Mouse (Mus musculus) liver, postnatal 0 days (tissue): ENCODE measurements around the gene Zfyve28. TPM values are rescaled to one million over a fixed set of nuclear protein-coding genes. Genes with fewer than 3 reads are reported as not detected.

ENCODE experiments used
- ATAC-seq: fragments of 200-750 bp; cut with Nextera tagmentation; 2 replicates; pipeline ENCODE4 v1.8.0; 2017; ENCODE audit warnings: mild to moderate bottlenecking, moderate library complexity
- DNase-seq: peaks from one replicate; pipeline ENCODE4 v3.0.0-alpha.2; 2016
- H3K27ac ChIP-seq: fragments of 300-500 bp; sonication (generic); 2 replicates; pipeline ENCODE4 v1.5.1; 2014; ENCODE audit warnings: antibody characterized with exemption, moderate library complexity, mild to moderate bottlenecking, low read depth
- H3K27me3 ChIP-seq: fragments of 300-500 bp; sonication (generic); 2 replicates; pipeline ENCODE4 v1.6.1; 2014; ENCODE audit warnings: low read length, control low read depth, mixed read lengths; ENCODE audit not compliant: insufficient read depth
- H3K36me3 ChIP-seq: fragments of 300-500 bp; sonication (generic); replicated peaks from 2 replicates; pipeline ENCODE4 v1.6.1; 2014; ENCODE audit warnings: mild to moderate bottlenecking, control low read depth, low read length, moderate library complexity, mixed read lengths; ENCODE audit not compliant: insufficient read depth
- H3K4me1 ChIP-seq: fragments of 300-500 bp; sonication (generic); 2 replicates; pipeline ENCODE4 v1.6.1; 2014; ENCODE audit warnings: antibody characterized with exemption, mild to moderate bottlenecking, control low read depth; ENCODE audit not compliant: insufficient read depth
- H3K4me2 ChIP-seq: fragments of 300-500 bp; sonication (generic); 2 replicates; pipeline ENCODE4 v1.6.1; 2014; ENCODE audit warnings: low read depth, mild to moderate bottlenecking, low read length, moderate library complexity, mixed read lengths
- H3K4me3 ChIP-seq: fragments of 300-500 bp; sonication (generic); 2 replicates; pipeline ENCODE4 v1.5.1; 2014; ENCODE audit warnings: low read depth, low read length
- H3K9ac ChIP-seq: fragments of 300-500 bp; sonication (generic); replicated peaks from 2 replicates; pipeline ENCODE4 v1.6.1; 2014; ENCODE audit warnings: mild to moderate bottlenecking, moderate library complexity
- H3K9me3 ChIP-seq: fragments of 300-500 bp; sonication (generic); 2 replicates; pipeline ENCODE4 v1.6.1; 2016; ENCODE audit warnings: mild to moderate bottlenecking, control low read depth, low read length, mixed read lengths
- CTCF ChIP-seq: sonication (generic); IDR thresholded peaks from 2 replicates; pipeline ENCODE4 v1.5.1; 2016; ENCODE audit warnings: antibody characterized with exemption, low read depth
- EP300 ChIP-seq: IDR thresholded peaks from 2 replicates; pipeline ENCODE4 v1.6.1; 2016; ENCODE audit warnings: antibody characterized with exemption, low read depth, mild to moderate bottlenecking
- WGBS: fragments of 180-500 bp; shearing (Covaris S2); extraction: QIAGEN DNeasy Blood & Tissue Kit; methylation state at CpG from one replicate; pipeline ENCODE4 v1.1.7; 2014; ENCODE audit not compliant: insufficient replicate concordance; 5-methylcytosine and 5-hydroxymethylcytosine counted together
- polyA plus RNA-seq: library from polyadenylated mRNA; unstranded; fragments of >200 nt; fragmentation: Nextera tagmentation; extraction: Ambion mirVana; gene quantifications from 2 replicates; pipeline ENCODE4 v1.2.1, GENCODE M21; 2015

Zfyve28 gene
- polyA plus RNA-seq, 1 experiment from 2014 or later, result 0.14 TPM

GRCm38 (mm10) chr5:34266065-34266464 lies 22.2 kb downstream of the Zfyve28 start:
- H3K9me3 ChIP-seq, result no peaks in the 10 kb centered on the region
- H3K36me3 ChIP-seq, result no peaks in the 10 kb centered on the region
- 53% methylated on average over 4 of the region's 4 CpGs for WGBS
- H3K4me3 ChIP-seq, result no peak overlapping the region
- H3K4me1 ChIP-seq, result no peaks in the 10 kb centered on the region
- ATAC-seq, result no peak
- no peak for DNase-seq
- no peak overlapping the region for H3K4me2 ChIP-seq
- H3K9ac ChIP-seq, result no peak overlapping the region
- no peaks in the 10 kb centered on the region for H3K27me3 ChIP-seq
- TF ChIP-seq EP300 (no peak), CTCF (no peak)
- H3K27ac ChIP-seq, result no peak overlapping the region

- Histone ChIP-seq H3K9me3 (no peaks in the 10 kb centered on the region), H3K27me3 (no peaks in the 10 kb centered on the region), H3K36me3 (no peaks in the 10 kb centered on the region), H3K4me2 (no peak overlapping the region), H3K4me1 (no peaks in the 10 kb centered on the region), H3K4me3 (no peak overlapping the region), H3K9ac (no peak overlapping the region), H3K27ac (no peak overlapping the region)
- DNase-seq (peak; percentile 27), ATAC-seq (no peak)
- TF ChIP-seq CTCF (no peak), EP300 (no peak)
- WGBS, result 68% methylated on average over 3 of the region's 3 CpGs
Measured at GRCm38 (mm10) chr5:34259172-34259816, 29.0 kb downstream of the Zfyve28 start.

- no peak for DNase-seq
- Histone ChIP-seq H3K27me3 (no peaks in the 10 kb centered on the region), H3K27ac (no peak overlapping the region), H3K9me3 (no peaks in the 10 kb centered on the region), H3K4me1 (no peaks in the 10 kb centered on the region), H3K36me3 (no peaks in the 10 kb centered on the region), H3K9ac (no peak overlapping the region), H3K4me2 (no peak overlapping the region), H3K4me3 (no peak overlapping the region)
- TF ChIP-seq CTCF (peak; percentile 62), EP300 (no peak)
- no peak for ATAC-seq
- 75% methylated on average over 3 of the region's 3 CpGs for WGBS
Measured at GRCm38 (mm10) chr5:34255189-34255588, 33.1 kb downstream of the Zfyve28 start.

DNA sequence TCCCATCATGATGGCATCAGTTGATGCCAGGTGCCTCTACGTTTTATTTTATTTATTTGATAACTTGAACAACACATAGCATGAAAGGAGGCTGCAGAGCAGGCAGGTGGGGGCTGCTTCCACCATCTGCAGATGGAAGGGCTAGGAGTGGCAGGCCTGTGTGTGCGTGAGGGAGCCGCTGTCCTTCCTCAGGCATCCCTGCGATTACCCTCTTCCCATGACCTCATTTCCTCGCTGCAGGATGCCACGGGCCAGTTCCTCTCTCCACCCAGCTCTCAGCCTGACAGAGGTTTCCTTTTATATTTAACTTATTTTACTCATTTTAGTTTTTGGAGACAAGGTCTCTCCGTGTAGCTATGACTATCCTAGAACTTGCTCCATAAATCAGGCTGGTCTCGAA lies 33.9 kb downstream of the Zfyve28 start:
- Histone ChIP-seq H3K4me1 (no peaks in the 10 kb centered on the region), H3K27ac (no peak overlapping the region), H3K4me3 (no peak overlapping the region), H3K27me3 (no peaks in the 10 kb centered on the region), H3K36me3 (no peaks in the 10 kb centered on the region), H3K4me2 (no peak overlapping the region), H3K9ac (no peak overlapping the region), H3K9me3 (no peaks in the 10 kb centered on the region)
- ATAC-seq, result no peak
- DNase-seq, result no peak
- TF ChIP-seq CTCF, result no peak
- no peak for TF ChIP-seq EP300
- WGBS, result 53% methylated on average over 8 of the region's 8 CpGs

GRCm38 (mm10) chr5:34252967-34253519 lies 35.2 kb downstream of the Zfyve28 start:
- Histone ChIP-seq H3K36me3 (no peaks in the 10 kb centered on the region), H3K4me2 (no peak overlapping the region), H3K9ac (no peak overlapping the region), H3K27ac (no peak overlapping the region), H3K9me3 (no peaks in the 10 kb centered on the region), H3K4me1 (no peaks in the 10 kb centered on the region), H3K27me3 (no peaks in the 10 kb centered on the region), H3K4me3 (no peak overlapping the region)
- no peak for DNase-seq
- WGBS, result 59% methylated on average over 4 of the region's 4 CpGs
- TF ChIP-seq CTCF (no peak), EP300 (no peak)
- no peak for ATAC-seq

GRCm38 (mm10) chr5:34252307-34252966 lies 35.8 kb downstream of the Zfyve28 start:
- Histone ChIP-seq H3K9me3 (no peaks in the 10 kb centered on the region), H3K4me2 (no peak overlapping the region), H3K9ac (no peak overlapping the region), H3K4me3 (no peak overlapping the region), H3K27ac (no peak overlapping the region), H3K36me3 (no peaks in the 10 kb centered on the region), H3K27me3 (no peaks in the 10 kb centered on the region), H3K4me1 (no peaks in the 10 kb centered on the region)
- 61% methylated on average over 4 of the region's 4 CpGs for WGBS
- DNase-seq, result no peak
- ATAC-seq, result no peak
- TF ChIP-seq EP300 (no peak), CTCF (no peak)
